Mouse (Mus musculus): Measurements from ENCODE around the gene Nf1. TPM values are rescaled to one million over a fixed set of nuclear protein-coding genes. Genes with fewer than 3 reads are reported as not detected.

Nf1 gene
- polyA plus RNA-seq, 1 experiment from 2014 or later = 3.7 TPM

- Histone ChIP-seq H3K4me1 (replicated peaks) (no peaks in the 10 kb centered on the region; the same call in 1 of the 2 replicates), H3K27me3 (no peaks in the 10 kb centered on the region; the same call in 1 of the 2 replicates), H3K36me3 (no peaks in the 10 kb centered on the region), H3K9me3 (replicated peaks) (no peaks in the 10 kb centered on the region), H3K4me3 (no peak overlapping the region), H3K4me2 (no peak overlapping the region), H3K27ac (no peak overlapping the region), H3K9ac (no peak overlapping the region)
- ATAC-seq (replicated peaks; ENCODE audit: insufficient number of reproducible peaks, insufficient read depth, low FRiP score, low read depth) = no peak
- WGBS = 71% methylated on average over 3 of the region's 3 CpGs
Observed at GRCm38 (mm10) chr11:79628716-79629115, 289.2 kb downstream of the Nf1 start.

GRCm38 (mm10) chr11:79629752-79630374 lies 290.4 kb downstream of the Nf1 start:
- no peaks in the 10 kb centered on the region for H3K27me3 ChIP-seq
- no peak overlapping the region for H3K4me3 ChIP-seq
- H3K9me3 ChIP-seq (replicated peaks) = no peaks in the 10 kb centered on the region
- no peaks in the 10 kb centered on the region; the same call in 1 of the 2 replicates for H3K4me1 ChIP-seq (replicated peaks)
- H3K36me3 ChIP-seq = no peaks in the 10 kb centered on the region
- 80% methylated on average over 7 of the region's 7 CpGs for WGBS
- no peak overlapping the region for H3K9ac ChIP-seq
- no peak overlapping the region for H3K27ac ChIP-seq
- no peak overlapping the region for H3K4me2 ChIP-seq
- ATAC-seq (replicated peaks; ENCODE audit: insufficient number of reproducible peaks, insufficient read depth, low FRiP score, low read depth) = no peak

GRCm38 (mm10) chr11:79630521-79630920 lies 291.0 kb downstream of the Nf1 start:
- ATAC-seq (replicated peaks; ENCODE audit: insufficient number of reproducible peaks, insufficient read depth, low FRiP score, low read depth) = no peak
- Histone ChIP-seq H3K4me3 (no peak overlapping the region), H3K9me3 (replicated peaks) (no peaks in the 10 kb centered on the region), H3K27ac (no peak overlapping the region), H3K9ac (no peak overlapping the region), H3K4me1 (replicated peaks) (no peaks in the 10 kb centered on the region), H3K36me3 (no peaks in the 10 kb centered on the region), H3K27me3 (no peaks in the 10 kb centered on the region), H3K4me2 (no peak overlapping the region)
- WGBS = 66% methylated on average over 6 of the region's 6 CpGs

Other genes starting within 250 kb of the Nf1 start
- 3.2 and 4.1 TPM in 2 replicates for gene Ksr1, start 193.3 kb upstream of the Nf1 start, polyA plus RNA-seq (2015; fragmentation: Nextera tagmentation; extraction: Ambion mirVana)
- 119 and 135 TPM in 2 replicates for gene Wsb1, start 85.0 kb upstream of the Nf1 start, polyA plus RNA-seq (2015; fragmentation: Nextera tagmentation; extraction: Ambion mirVana)
- not detected in 2 replicates for gene Gm9964, start 42.8 kb upstream of the Nf1 start, polyA plus RNA-seq (2015; fragmentation: Nextera tagmentation; extraction: Ambion mirVana)
- 0.08 and 0.13 TPM in 2 replicates for gene Omg, start 164.4 kb downstream of the Nf1 start, polyA plus RNA-seq (2015; fragmentation: Nextera tagmentation; extraction: Ambion mirVana)
- 0.42 and 2.0 TPM in 2 replicates for gene Evi2b, start 184.1 kb downstream of the Nf1 start, polyA plus RNA-seq (2015; fragmentation: Nextera tagmentation; extraction: Ambion mirVana)
- 0.52 and 0.53 TPM in 2 replicates for gene Evi2, start 190.9 kb downstream of the Nf1 start, polyA plus RNA-seq (2015; fragmentation: Nextera tagmentation; extraction: Ambion mirVana)
- 2.3 and 5.5 TPM in 2 replicates for gene Evi2a, start 190.9 kb downstream of the Nf1 start, polyA plus RNA-seq (2015; fragmentation: Nextera tagmentation; extraction: Ambion mirVana)

All from heart, embryonic 15.5 days (tissue).